ENCODE assay signal across 10 mouse cellular contexts in genomic region chr11:88803231-88804010, GRCm38 (mm10).
DNase-seq lines count a peak whose midpoint lies in the region; ATAC-seq and TF ChIP-seq lines count a peak whose summit lies in the region.
"Had no signal": no experiment of that assay in that cellular context is flagged by ENCODE, and none has a peak within 500 bp of the region (broad histone marks: within the 10 kb centered on the region; RNA-seq: fewer than 3 reads in every experiment).

No protein-coding gene starts in this region.

- 69% methylated on average over 31 of the region's 31 CpGs for WGBS in forebrain, embryonic 11.5 days
- WGBS in intestine, embryonic 16.5 days = 47% methylated on average over 31 of the region's 31 CpGs
- 56% methylated on average over 31 of the region's 31 CpGs for WGBS in olfactory bulb, adult 2 months

- no peaks in the 10 kb centered on the region; the same call in 1 of the 2 replicates for H3K9me3 ChIP-seq in forebrain, embryonic 11.5 days (ENCODE audit: control insufficient read depth, low read length)
- no peaks in the 10 kb centered on the region for H3K9me3 ChIP-seq in intestine, embryonic 16.5 days (ENCODE audit: control insufficient read depth, low read length)
- H3K9me3 ChIP-seq: G1E had no signal

- ATAC-seq in forebrain, embryonic 11.5 days (replicated peaks; ENCODE audit: low FRiP score) = no peak
- ATAC-seq in intestine, embryonic 16.5 days = no peak

- DNase-seq in layer of hippocampus, adult 2 months (ENCODE audit: low spot score in 2 of 2) = no peak
- no peak for DNase-seq in layer of hippocampus, adult 18-20 months (ENCODE audit: low spot score in 2 of 2)
- DNase-seq in forebrain, embryonic 11.5 days (ENCODE audit: low spot score) = no peak
- no peak for DNase-seq in ovary, postnatal 14 days (ENCODE audit: low spot score)
- no peak for DNase-seq in ovary, postnatal 10 days (ENCODE audit: low spot score)
- no peak for DNase-seq in adrenal gland, adult 2 months
- DNase-seq: cerebellum, postnatal 25 days had no signal

- peak overlapping the region; percentile 21; the same call in 1 of the 2 replicates for H3K9ac ChIP-seq in forebrain, embryonic 11.5 days (ENCODE audit: low read length)
- H3K9ac ChIP-seq in intestine, embryonic 16.5 days (ENCODE audit: low read depth, low read length) = peak overlapping the region; percentile 29; the same call in 1 of the 2 replicates

- H3K27ac ChIP-seq in layer of hippocampus, adult 2 months = no peak overlapping the region
- no peak overlapping the region for H3K27ac ChIP-seq in forebrain, embryonic 11.5 days (ENCODE audit: low read depth, low read length)
- H3K27ac ChIP-seq in intestine, embryonic 16.5 days (ENCODE audit: low read length) = no peak overlapping the region
- no peak overlapping the region for H3K27ac ChIP-seq in olfactory bulb, adult 2 months (ENCODE audit: insufficient read depth, low read depth, low read length)

- no peak for TF ChIP-seq POLR2A in olfactory bulb, adult 2 months (IDR thresholded peaks at IDR 0.05; ENCODE audit: insufficient read depth, low read depth, low read length)

- no peaks in the 10 kb centered on the region for H3K4me1 ChIP-seq in forebrain, embryonic 11.5 days (replicated peaks; ENCODE audit: control insufficient read depth, insufficient read depth, low read length)
- H3K4me1 ChIP-seq in intestine, embryonic 16.5 days (ENCODE audit: control insufficient read depth, insufficient read depth, low read length) = no peaks in the 10 kb centered on the region
- H3K4me1 ChIP-seq in olfactory bulb, adult 2 months (ENCODE audit: control insufficient read depth, insufficient read depth, low read length) = peaks cover 4% of the 10 kb centered on the region; the same call in 1 of the 2 replicates

- H3K27me3 ChIP-seq in forebrain, embryonic 11.5 days (ENCODE audit: control insufficient read depth, insufficient read depth, low read length) = no peaks in the 10 kb centered on the region
- H3K27me3 ChIP-seq in intestine, embryonic 16.5 days (replicated peaks; ENCODE audit: control insufficient read depth, insufficient read depth, low read length) = no peaks in the 10 kb centered on the region

- H3K36me3 ChIP-seq in forebrain, embryonic 11.5 days (ENCODE audit: control insufficient read depth, insufficient read depth, low read length) = no peaks in the 10 kb centered on the region
- no peaks in the 10 kb centered on the region for H3K36me3 ChIP-seq in intestine, embryonic 16.5 days (ENCODE audit: control insufficient read depth, insufficient read depth, low read length)
- H3K36me3 ChIP-seq: G1E had no signal

- peak overlapping the region; percentile 13; the same call in 1 of the 2 replicates for H3K4me3 ChIP-seq in layer of hippocampus, adult 2 months
- no peak overlapping the region for H3K4me3 ChIP-seq in forebrain, embryonic 11.5 days (ENCODE audit: low read depth, low read length)
- peak overlapping the region; percentile 23 for H3K4me3 ChIP-seq in intestine, embryonic 16.5 days (ENCODE audit: low read length)
- peak overlapping the region; percentile 15 for H3K4me3 ChIP-seq in olfactory bulb, adult 2 months (ENCODE audit: insufficient read depth, low read depth, low read length)

- no peak overlapping the region for H3K4me2 ChIP-seq in forebrain, embryonic 11.5 days (ENCODE audit: low read depth, low read length, severe bottlenecking)
- peak overlapping the region; percentile 47 for H3K4me2 ChIP-seq in intestine, embryonic 16.5 days (ENCODE audit: low read depth, low read length)

- no peak for TF ChIP-seq CTCF in layer of hippocampus, adult 2 months (conservative IDR thresholded peaks at IDR 0.05)
- no peak for TF ChIP-seq CTCF in olfactory bulb, adult 2 months (IDR thresholded peaks at IDR 0.05; ENCODE audit: insufficient read depth, low read depth, low read length)
